Mouse (Mus musculus) midbrain, embryonic 12.5 days (tissue): ENCODE data around the gene Gm49333. TPM values are rescaled to one million over a fixed set of nuclear protein-coding genes. Genes with fewer than 3 reads are reported as not detected.
"Not testable (repeated sequence)": the region's sequence is repeated elsewhere in the genome, so short reads cannot be mapped to it uniquely, and the experiment has no call there.

Experiments
- ATAC-seq: fragments of 200-750 bp; cut with Nextera tagmentation; 2 replicates; pipeline ENCODE4 v1.8.0; 2017; ENCODE audit warnings: low read depth, moderate TSS enrichment, moderate library complexity; ENCODE audit not compliant: low FRiP score
- H3K27ac ChIP-seq: fragments of 300-500 bp; sonication (generic); replicated peaks from 2 replicates; pipeline ENCODE4 v1.5.1; 2016; ENCODE audit warnings: mild to moderate bottlenecking
- H3K27me3 ChIP-seq: fragments of 300-500 bp; sonication (generic); 2 replicates; pipeline ENCODE4 v1.6.1; 2016; ENCODE audit warnings: mild to moderate bottlenecking
- H3K36me3 ChIP-seq: fragments of 300-500 bp; sonication (generic); 2 replicates; pipeline ENCODE4 v1.6.1; 2016
- H3K4me1 ChIP-seq: fragments of 300-500 bp; sonication (generic); 2 replicates; pipeline ENCODE4 v1.6.1; 2016
- H3K4me2 ChIP-seq: fragments of 300-500 bp; sonication (generic); replicated peaks from 2 replicates; pipeline ENCODE4 v1.6.1; 2016; ENCODE audit warnings: mild to moderate bottlenecking, moderate library complexity
- H3K4me3 ChIP-seq: fragments of 300-500 bp; sonication (generic); 2 replicates; pipeline ENCODE4 v1.5.1; 2016; ENCODE audit warnings: mild to moderate bottlenecking
- H3K9ac ChIP-seq: fragments of 300-500 bp; sonication (generic); replicated peaks from 2 replicates; pipeline ENCODE4 v1.6.1; 2016; ENCODE audit warnings: mild to moderate bottlenecking, moderate library complexity
- H3K9me3 ChIP-seq: fragments of 300-500 bp; sonication (generic); 2 replicates; pipeline ENCODE4 v1.6.1; 2016; ENCODE audit warnings: mild to moderate bottlenecking
- WGBS: fragments of 180-500 bp; shearing (Covaris S2); methylation state at CpG from one replicate; pipeline ENCODE4 v1.1.7; 2016; 5-methylcytosine and 5-hydroxymethylcytosine counted together
- polyA plus RNA-seq: library from polyadenylated mRNA; unstranded; fragments of >200 nt; fragmentation: Nextera tagmentation; extraction: Ambion mirVana; gene quantifications from 2 replicates; pipeline ENCODE4 v1.2.1, GENCODE M21; 2016

Gene Gm49333
- polyA plus RNA-seq, 1 experiment from 2014 or later, result not detected

DNA sequence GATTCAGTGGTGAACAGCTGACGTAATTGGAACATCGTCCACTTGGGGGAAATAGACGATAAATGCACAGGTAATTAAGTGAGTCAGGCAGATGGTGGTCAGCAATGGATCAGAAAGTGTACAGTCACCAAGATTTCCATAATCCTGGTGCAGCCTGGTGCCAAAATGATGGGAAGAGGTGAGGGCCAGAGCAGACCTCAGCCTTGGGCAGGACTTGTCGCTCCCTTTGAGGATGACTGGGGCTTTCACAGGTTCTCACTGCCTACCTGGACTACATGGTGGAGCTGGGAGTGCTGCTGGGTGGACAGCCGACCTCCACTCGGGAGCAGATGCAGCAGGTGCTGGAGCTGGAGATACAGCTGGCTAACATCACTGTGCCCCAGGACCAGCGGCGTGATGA is 26.0 kb downstream of the Gm49333 start:
- Histone ChIP-seq H3K9ac (no peak overlapping the region), H3K4me1 (no peaks in the 10 kb centered on the region), H3K27me3 (no peaks in the 10 kb centered on the region), H3K36me3 (peaks cover 6% of the 10 kb centered on the region; the same call in 1 of the 2 replicates), H3K9me3 (no peaks in the 10 kb centered on the region), H3K27ac (no peak overlapping the region), H3K4me3 (no peak overlapping the region), H3K4me2 (no peak overlapping the region)
- ATAC-seq, result no peak
- 83% methylated on average over 8 of the region's 8 CpGs for WGBS

DNA sequence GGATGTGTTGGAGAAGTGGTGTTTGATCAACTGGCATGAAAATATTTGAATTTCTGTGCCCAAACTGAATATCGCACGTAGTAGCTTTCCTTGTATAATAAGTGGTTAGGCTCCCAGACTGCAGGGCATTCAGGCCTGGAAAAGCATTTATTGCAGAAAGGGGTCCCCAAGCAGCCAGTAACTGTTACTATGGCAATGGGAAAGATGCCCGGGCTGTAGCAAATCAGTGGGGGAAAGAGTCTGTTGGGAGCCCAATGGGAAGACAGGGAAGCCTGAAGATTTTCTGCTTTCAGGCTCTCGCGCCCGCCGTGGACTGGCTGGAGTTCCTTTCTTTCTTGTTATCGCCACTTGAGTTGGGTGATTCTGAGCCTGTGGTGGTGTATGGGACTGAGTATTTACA is 27.0 kb downstream of the Gm49333 start:
- H3K9ac ChIP-seq, result no peak overlapping the region
- H3K36me3 ChIP-seq, result peaks cover 6% of the 10 kb centered on the region; the same call in 1 of the 2 replicates
- 76% methylated on average over 8 of the region's 8 CpGs for WGBS
- H3K4me1 ChIP-seq, result no peaks in the 10 kb centered on the region
- no peak overlapping the region for H3K4me2 ChIP-seq
- H3K27me3 ChIP-seq, result no peaks in the 10 kb centered on the region
- no peak for ATAC-seq
- H3K27ac ChIP-seq, result no peak overlapping the region
- H3K9me3 ChIP-seq, result no peaks in the 10 kb centered on the region
- no peak overlapping the region for H3K4me3 ChIP-seq

DNA sequence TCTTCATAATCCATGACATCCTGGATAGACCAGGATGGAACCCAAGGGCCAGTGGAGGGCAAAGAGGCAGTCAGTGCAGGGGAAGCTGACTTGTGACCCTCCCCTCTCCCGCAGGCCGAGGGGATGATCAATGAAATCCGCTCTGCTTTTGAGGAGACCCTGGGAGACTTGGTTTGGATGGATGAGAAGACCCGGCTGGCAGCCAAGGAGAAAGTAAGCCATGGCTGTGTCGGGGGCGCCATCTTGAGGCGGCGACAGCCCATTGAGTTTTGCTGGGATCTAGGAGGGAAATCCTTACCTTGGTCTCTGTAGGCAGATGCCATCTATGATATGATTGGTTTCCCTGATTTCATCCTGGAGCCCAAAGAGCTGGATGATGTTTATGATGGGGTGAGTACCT is 30.8 kb downstream of the Gm49333 start:
- H3K9me3 ChIP-seq, result no peaks in the 10 kb centered on the region
- no peaks in the 10 kb centered on the region for H3K27me3 ChIP-seq
- no peak overlapping the region for H3K9ac ChIP-seq
- no peak overlapping the region for H3K4me2 ChIP-seq
- 3% methylated on average over 8 of the region's 8 CpGs for whole genome bisulfite sequencing
- no peaks in the 10 kb centered on the region for H3K4me1 ChIP-seq
- no peak overlapping the region for H3K27ac ChIP-seq
- no peak overlapping the region for H3K4me3 ChIP-seq
- peak; percentile 66; the same call in 1 of the 2 replicates for ATAC-seq
- H3K36me3 ChIP-seq, result no peaks in the 10 kb centered on the region

DNA sequence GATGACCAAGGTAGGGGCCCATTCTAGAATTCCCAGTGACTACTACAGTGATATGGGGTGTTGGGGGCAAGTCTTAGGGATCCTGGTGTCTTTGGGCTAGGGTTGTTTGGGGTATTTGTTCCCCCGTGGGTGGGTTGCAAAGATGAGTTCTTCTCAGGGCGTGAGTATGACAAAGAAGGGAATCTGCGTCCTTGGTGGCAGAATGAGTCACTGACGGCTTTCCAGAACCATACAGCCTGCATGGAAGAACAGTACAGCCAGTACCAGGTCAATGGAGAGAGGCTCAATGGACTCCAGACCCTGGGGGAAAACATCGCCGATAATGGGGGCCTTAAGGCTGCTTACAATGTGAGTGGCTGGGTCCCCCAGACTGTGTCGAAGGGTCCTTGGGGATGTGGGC is 32.5 kb downstream of the Gm49333 start:
- Histone ChIP-seq H3K4me3 (no peak overlapping the region), H3K27me3 (no peaks in the 10 kb centered on the region), H3K4me2 (no peak overlapping the region), H3K4me1 (no peaks in the 10 kb centered on the region), H3K36me3 (no peaks in the 10 kb centered on the region), H3K9me3 (no peaks in the 10 kb centered on the region), H3K9ac (no peak overlapping the region), H3K27ac (no peak overlapping the region)
- no peak for ATAC-seq
- 86% methylated on average over 7 of the region's 7 CpGs for WGBS

GRCm38 (mm10) chr16:20651076-20651946 is 39.9 kb downstream of the Gm49333 start, which contains the start of gene Psmd2:
Psmd2 (plus strand) TSS chr16:20651652.
- H3K9ac ChIP-seq, result peak within 1 kb of the TSS; percentile 90
- 3% methylated on average over 46 of the region's 46 CpGs for WGBS
- peak within 1 kb of the TSS; percentile 91 for H3K4me3 ChIP-seq
- peak within 1 kb of the TSS; percentile 75 for H3K27ac ChIP-seq
- ATAC-seq, result peak; percentile 97
- peaks cover 24% of the 10 kb centered on the region for H3K36me3 ChIP-seq
- H3K4me2 ChIP-seq, result peak within 1 kb of the TSS; percentile 94
- H3K4me1 ChIP-seq, result peaks cover 19% of the 10 kb centered on the region
- no peaks in the 10 kb centered on the region for H3K9me3 ChIP-seq
- no peaks in the 10 kb centered on the region for H3K27me3 ChIP-seq

DNA sequence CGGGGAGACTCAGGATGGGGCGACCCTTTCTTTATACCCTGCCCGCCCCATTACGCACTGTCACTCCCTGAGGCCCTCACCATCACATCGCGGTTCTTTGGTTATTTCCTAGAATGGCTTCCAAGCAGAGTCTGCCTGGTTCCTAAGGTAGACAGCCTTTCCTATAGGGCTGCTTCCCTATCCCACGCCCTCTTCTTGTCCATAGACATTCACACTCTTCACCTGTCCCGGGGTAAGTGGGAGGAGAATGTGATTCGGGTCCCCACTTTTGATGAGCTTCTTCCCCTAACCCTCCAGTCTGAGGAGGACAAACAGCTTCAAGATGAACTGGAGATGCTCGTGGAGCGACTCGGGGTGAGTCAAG is 40.5 kb downstream of the Gm49333 start:
- Histone ChIP-seq H3K9ac (peak overlapping the region; percentile 90), H3K27me3 (no peaks in the 10 kb centered on the region), H3K4me2 (peak overlapping the region; percentile 94), H3K27ac (0 out of 2 replicates have a peak overlapping the region, but pooled peaks have one; percentile 75), H3K4me1 (peaks cover 19% of the 10 kb centered on the region), H3K9me3 (no peaks in the 10 kb centered on the region), H3K36me3 (peaks cover 30% of the 10 kb centered on the region), H3K4me3 (peak overlapping the region; percentile 91)
- no peak for ATAC-seq
- WGBS, result 12% methylated on average over 12 of the region's 12 CpGs

GRCm38 (mm10) chr16:20653315-20653714 is 41.9 kb downstream of the Gm49333 start:
- peaks cover 44% of the 10 kb centered on the region for H3K36me3 ChIP-seq
- no peaks in the 10 kb centered on the region for H3K9me3 ChIP-seq
- WGBS, result 53% methylated on average over 2 of the region's 2 CpGs
- H3K27me3 ChIP-seq, result no peaks in the 10 kb centered on the region
- 0 out of 2 replicates have a peak overlapping the region, but pooled peaks have one; percentile 91 for H3K4me3 ChIP-seq
- no peak overlapping the region for H3K27ac ChIP-seq
- ATAC-seq, result no peak
- no peak overlapping the region for H3K9ac ChIP-seq
- H3K4me2 ChIP-seq, result peak overlapping the region; percentile 94; the same call in 1 of the 2 replicates
- peaks cover 19% of the 10 kb centered on the region for H3K4me1 ChIP-seq

DNA sequence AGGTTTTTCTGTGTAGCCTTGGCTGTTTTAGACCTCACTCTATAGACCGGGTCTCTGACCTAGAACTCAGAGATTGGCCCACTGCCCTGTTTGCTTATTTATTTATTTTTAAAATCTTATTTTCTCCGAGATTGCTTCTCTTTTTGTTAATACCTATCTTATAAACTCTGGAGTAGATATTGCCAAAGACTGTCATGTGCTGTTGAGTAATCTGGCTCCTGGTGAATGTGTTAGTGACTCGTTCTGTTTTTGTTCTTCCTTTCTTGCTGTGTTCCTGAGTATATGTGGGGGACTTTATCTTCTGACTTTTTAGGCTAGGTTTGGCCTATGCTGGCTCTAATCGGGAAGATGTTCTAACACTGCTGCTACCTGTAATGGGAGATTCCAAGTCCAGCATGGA is 46.3 kb downstream of the Gm49333 start:
- Histone ChIP-seq H3K27ac (no peak overlapping the region), H3K4me1 (peaks cover 8% of the 10 kb centered on the region), H3K9me3 (no peaks in the 10 kb centered on the region), H3K27me3 (no peaks in the 10 kb centered on the region), H3K9ac (no peak overlapping the region), H3K4me3 (no peak overlapping the region), H3K36me3 (peaks cover 86% of the 10 kb centered on the region), H3K4me2 (no peak overlapping the region)
- ATAC-seq, result no peak
- WGBS, result 88% methylated on average over 4 of the region's 4 CpGs

DNA sequence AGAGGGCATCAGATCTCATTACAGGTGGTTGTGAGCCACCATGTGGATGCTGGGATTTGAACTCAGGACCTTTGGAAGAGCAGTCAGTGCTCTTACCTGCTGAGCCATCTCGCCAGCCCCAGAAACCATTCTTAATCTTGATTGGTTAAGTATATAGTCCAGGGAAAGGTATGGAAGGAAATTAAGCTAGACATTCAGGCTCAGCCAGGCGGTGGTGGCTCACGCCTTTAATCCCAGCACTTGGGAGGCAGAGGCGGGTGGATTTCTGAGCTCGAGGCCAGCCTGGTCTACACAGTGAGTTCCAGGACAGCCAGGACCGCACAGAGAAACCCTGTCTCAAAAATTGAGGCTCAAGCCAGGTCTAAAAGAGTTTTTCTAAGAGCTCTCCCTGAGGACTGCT is 56.6 kb downstream of the Gm49333 start, which contains the start of gene Eif4g1:
Gene Eif4g1 (plus strand): TSS at position 301 of the 400 bp plus-strand sequence.
- not testable (repeated sequence) for H3K27ac ChIP-seq, H3K4me2 ChIP-seq, H3K27me3 ChIP-seq, H3K4me3 ChIP-seq, H3K4me1 ChIP-seq, H3K9ac ChIP-seq, ATAC-seq, H3K9me3 ChIP-seq
- 95% methylated on average over 5 of the region's 6 CpGs for WGBS
- peaks cover 16% of the 10 kb centered on the region for H3K36me3 ChIP-seq

DNA sequence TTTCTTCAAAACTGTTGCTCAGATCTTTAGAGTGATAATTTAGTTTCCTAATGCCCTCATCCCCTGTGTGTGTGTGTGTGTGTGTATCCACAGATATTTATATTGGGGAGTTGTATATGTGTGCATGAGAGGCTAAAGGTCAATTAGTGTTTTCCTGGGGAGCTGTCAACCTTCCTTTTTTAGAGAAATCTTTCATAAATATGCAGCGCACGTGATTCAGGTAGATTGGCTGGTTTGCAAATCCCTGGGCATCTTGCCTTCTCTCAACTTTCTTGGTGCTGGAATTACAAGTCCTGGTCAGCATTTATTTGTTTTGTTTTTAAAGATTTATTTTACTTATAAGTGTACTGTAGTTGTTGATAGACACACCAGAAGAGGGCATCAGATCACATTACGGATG is 58.9 kb downstream of the Gm49333 start:
- Histone ChIP-seq H3K9me3 (no peaks in the 10 kb centered on the region), H3K27ac (no peak overlapping the region), H3K9ac (no peak overlapping the region), H3K4me2 (no peak overlapping the region), H3K36me3 (peaks cover 11% of the 10 kb centered on the region), H3K27me3 (no peaks in the 10 kb centered on the region), H3K4me3 (no peak overlapping the region), H3K4me1 (peaks cover 19% of the 10 kb centered on the region)
- no peak for ATAC-seq
- WGBS, result 92% methylated on average over 3 of the region's 3 CpGs

DNA sequence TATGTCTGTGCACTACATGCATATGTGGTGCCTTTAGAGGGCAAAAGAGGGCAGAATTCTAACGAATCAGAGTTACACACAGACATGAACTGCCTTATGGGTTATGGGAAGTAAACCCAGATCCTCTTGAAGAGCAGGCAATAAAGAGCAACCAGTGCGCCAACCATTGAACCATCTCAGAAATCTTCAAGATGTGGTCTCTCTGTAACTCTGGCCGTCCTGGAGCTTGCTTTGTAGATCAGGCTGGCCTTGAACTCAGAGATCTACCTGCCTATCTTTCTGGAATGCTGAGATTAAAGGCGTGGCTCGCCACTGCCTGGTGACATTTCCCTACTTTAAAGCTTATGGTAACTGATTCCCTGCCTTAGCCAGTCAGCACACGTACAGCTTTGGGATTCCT is 60.5 kb downstream of the Gm49333 start:
- H3K36me3 ChIP-seq, result peaks cover 21% of the 10 kb centered on the region
- WGBS, result 29% methylated on average over 6 of the region's 6 CpGs

GRCm38 (mm10) chr16:20672500-20672902 is 61.1 kb downstream of the Gm49333 start:
- H3K9ac ChIP-seq, result peak overlapping the region; percentile 97
- WGBS, result under 1% methylated on average over 35 of the region's 38 CpGs
- peak; percentile 96 for ATAC-seq

More for the DNA sequence above, 60.5 kb downstream of the Gm49333 start:
- peaks cover 19% of the 10 kb centered on the region for H3K4me1 ChIP-seq
- peak overlapping the region; percentile 93; the same call in 1 of the 2 replicates for H3K4me3 ChIP-seq
- H3K4me2 ChIP-seq, result peak overlapping the region; percentile 90
- H3K9ac ChIP-seq, result no peak overlapping the region; the same call in 1 of the 2 replicates
- no peaks in the 10 kb centered on the region for H3K9me3 ChIP-seq
- H3K27me3 ChIP-seq, result no peaks in the 10 kb centered on the region
- H3K27ac ChIP-seq, result no peak overlapping the region
- ATAC-seq, result 0 out of 2 replicates have a peak, but pooled peaks have one; percentile 7

More at GRCm38 (mm10) chr16:20672500-20672902, 61.1 kb downstream of the Gm49333 start:
- Histone ChIP-seq H3K36me3 (peaks cover 27% of the 10 kb centered on the region), H3K27ac (peak overlapping the region; percentile 95), H3K27me3 (no peaks in the 10 kb centered on the region), H3K4me1 (peaks cover 19% of the 10 kb centered on the region), H3K4me3 (peak overlapping the region; percentile 93), H3K9me3 (no peaks in the 10 kb centered on the region), H3K4me2 (peak overlapping the region; percentile 90)
